Mouse (Mus musculus): ENCODE results near the gene Lrrc4.

DNA sequence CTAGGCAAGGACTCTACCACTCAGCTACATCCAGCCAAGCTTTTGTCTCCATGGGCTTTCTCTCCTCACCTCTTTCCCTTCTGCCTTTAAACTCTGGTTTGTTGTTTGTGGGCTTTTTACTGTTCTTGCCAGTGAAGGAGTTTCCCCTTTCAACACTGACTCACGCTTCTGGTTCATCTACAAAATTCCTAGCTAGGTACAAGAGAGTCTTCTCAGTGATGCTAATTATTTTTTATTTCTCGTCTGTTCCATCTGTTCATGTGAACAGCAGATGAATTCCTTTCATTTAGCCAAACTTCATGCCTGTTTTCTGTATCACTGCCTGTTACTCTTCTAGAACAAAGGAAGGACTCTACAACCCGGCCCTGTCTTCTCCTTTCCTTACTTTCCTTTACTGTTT lies 215.6 kb downstream of the Lrrc4 start:
- TF ChIP-seq CTCF (IDR thresholded peaks at IDR 0.05; ENCODE audit: low read depth) (no peak), EP300 (optimal IDR thresholded peaks at IDR 0.05) (no peak)
